Mouse (Mus musculus) embryonic facial prominence, embryonic 15.5 days (tissue): ENCODE results near the gene Calr. TPM values are rescaled to one million over a fixed set of nuclear protein-coding genes. Genes with fewer than 3 reads are reported as not detected.

Experiments used
- ATAC-seq: fragments of 200-750 bp; cut with Nextera tagmentation; 2 replicates; pipeline ENCODE4 v1.8.0; 2017; ENCODE audit warnings: low read depth, moderate TSS enrichment; ENCODE audit not compliant: insufficient number of reproducible peaks, low FRiP score, low TSS enrichment
- H3K27ac ChIP-seq: fragments of 300-500 bp; sonication (generic); replicated peaks from 2 replicates; pipeline ENCODE4 v1.5.1; 2015; ENCODE audit warnings: mild to moderate bottlenecking, inconsistent platforms
- H3K27me3 ChIP-seq: fragments of 300-500 bp; sonication (generic); 2 replicates; pipeline ENCODE4 v1.6.1; 2015; ENCODE audit warnings: inconsistent platforms
- H3K36me3 ChIP-seq: fragments of 300-500 bp; sonication (generic); 2 replicates; pipeline ENCODE4 v1.6.1; 2015; ENCODE audit warnings: mild to moderate bottlenecking, inconsistent platforms
- H3K4me1 ChIP-seq: fragments of 300-500 bp; sonication (generic); 2 replicates; pipeline ENCODE4 v1.6.1; 2015; ENCODE audit warnings: inconsistent platforms
- H3K4me2 ChIP-seq: fragments of 300-500 bp; sonication (generic); replicated peaks from 2 replicates; pipeline ENCODE4 v1.6.1; 2015; ENCODE audit warnings: mild to moderate bottlenecking, inconsistent platforms
- H3K4me3 ChIP-seq: fragments of 300-500 bp; sonication (generic); replicated peaks from 2 replicates; pipeline ENCODE4 v1.5.1; 2015; ENCODE audit warnings: mild to moderate bottlenecking, inconsistent platforms
- H3K9ac ChIP-seq: fragments of 300-500 bp; sonication (generic); 2 replicates; pipeline ENCODE4 v1.6.1; 2015; ENCODE audit warnings: inconsistent platforms
- H3K9me3 ChIP-seq: fragments of 300-500 bp; sonication (generic); replicated peaks from 2 replicates; pipeline ENCODE4 v1.6.1; 2016; ENCODE audit warnings: inconsistent platforms
- WGBS: fragments of 180-500 bp; shearing (Covaris S2); methylation state at CpG from one replicate; pipeline ENCODE4 v1.1.7; 2015; 5-methylcytosine and 5-hydroxymethylcytosine counted together
- polyA plus RNA-seq: library from polyadenylated mRNA; unstranded; fragments of >200 nt; fragmentation: Nextera tagmentation; extraction: Ambion mirVana; gene quantifications from 2 replicates; pipeline ENCODE4 v1.2.1, GENCODE M21; 2015

Calr gene
- polyA plus RNA-seq, 1 experiment from 2014 or later = 975 TPM

GRCm38 (mm10) chr8:84840248-84840999 is 6.3 kb downstream of the Calr start, which contains the start of gene Rad23a:
Gene Rad23a (minus strand): TSS chr8:84840665.
- H3K4me2 ChIP-seq = peak within 1 kb of the TSS; percentile 64
- peak within 1 kb of the TSS; percentile 92 for H3K27ac ChIP-seq
- WGBS = under 1% methylated on average over 52 of the region's 55 CpGs
- H3K9ac ChIP-seq = peak within 1 kb of the TSS; percentile 89
- H3K9me3 ChIP-seq = no peaks in the 10 kb centered on the region
- H3K4me1 ChIP-seq = peaks cover 57% of the 10 kb centered on the region
- peak within 1 kb of the TSS; percentile 86 for H3K4me3 ChIP-seq
- peak; percentile 92 for ATAC-seq
- no peaks in the 10 kb centered on the region for H3K27me3 ChIP-seq
- peaks cover 75% of the 10 kb centered on the region for H3K36me3 ChIP-seq

- 2% methylated on average over 7 of the region's 7 CpGs for WGBS
- Histone ChIP-seq H3K36me3 (peaks cover 74% of the 10 kb centered on the region), H3K9ac (peak overlapping the region; percentile 89), H3K4me2 (peak overlapping the region; percentile 64), H3K4me1 (peaks cover 55% of the 10 kb centered on the region), H3K27ac (peak overlapping the region; percentile 92), H3K27me3 (no peaks in the 10 kb centered on the region), H3K9me3 (no peaks in the 10 kb centered on the region), H3K4me3 (peak overlapping the region; percentile 86)
- no peak for ATAC-seq
Measured at GRCm38 (mm10) chr8:84839875-84840247, 6.9 kb downstream of the Calr start.

GRCm38 (mm10) chr8:84839411-84839810 is 7.3 kb downstream of the Calr start:
- Histone ChIP-seq H3K4me1 (peaks cover 55% of the 10 kb centered on the region), H3K9me3 (no peaks in the 10 kb centered on the region), H3K4me2 (peak overlapping the region; percentile 64), H3K4me3 (peak overlapping the region; percentile 86), H3K27ac (peak overlapping the region; percentile 92; the same call in 1 of the 2 replicates), H3K27me3 (no peaks in the 10 kb centered on the region), H3K9ac (peak overlapping the region; percentile 89; the same call in 1 of the 2 replicates), H3K36me3 (peaks cover 74% of the 10 kb centered on the region)
- WGBS = 81% methylated on average over 2 of the region's 2 CpGs
- ATAC-seq = no peak

- H3K9ac ChIP-seq = no peak overlapping the region
- no peak overlapping the region for H3K27ac ChIP-seq
- 87% methylated on average over 5 of the region's 5 CpGs for WGBS
- peaks cover 74% of the 10 kb centered on the region for H3K36me3 ChIP-seq
- no peak overlapping the region for H3K4me2 ChIP-seq
- H3K27me3 ChIP-seq = no peaks in the 10 kb centered on the region
- H3K4me1 ChIP-seq = peaks cover 55% of the 10 kb centered on the region
- no peak overlapping the region for H3K4me3 ChIP-seq
- ATAC-seq = no peak
- no peaks in the 10 kb centered on the region for H3K9me3 ChIP-seq
Measured at GRCm38 (mm10) chr8:84838513-84838912, 8.2 kb downstream of the Calr start.

- Histone ChIP-seq H3K9me3 (no peaks in the 10 kb centered on the region), H3K27me3 (no peaks in the 10 kb centered on the region), H3K36me3 (peaks cover 69% of the 10 kb centered on the region), H3K4me2 (no peak overlapping the region), H3K9ac (no peak overlapping the region), H3K4me3 (no peak overlapping the region), H3K4me1 (peaks cover 55% of the 10 kb centered on the region), H3K27ac (peak overlapping the region; percentile 35; the same call in 1 of the 2 replicates)
- no peak for ATAC-seq
- 75% methylated on average over 15 of the region's 15 CpGs for WGBS
Measured at GRCm38 (mm10) chr8:84837912-84838470, 8.7 kb downstream of the Calr start.

- peaks cover 52% of the 10 kb centered on the region for H3K4me1 ChIP-seq
- 40% methylated on average over 8 of the region's 8 CpGs for WGBS
- H3K27ac ChIP-seq = peak overlapping the region; percentile 35
- no peak overlapping the region for H3K4me2 ChIP-seq
- no peak overlapping the region for H3K9ac ChIP-seq
- H3K36me3 ChIP-seq = peaks cover 63% of the 10 kb centered on the region
- no peaks in the 10 kb centered on the region for H3K27me3 ChIP-seq
- H3K9me3 ChIP-seq = no peaks in the 10 kb centered on the region
- 0 out of 2 replicates have a peak, but pooled peaks have one; percentile 6 for ATAC-seq
- no peak overlapping the region for H3K4me3 ChIP-seq
Measured at GRCm38 (mm10) chr8:84837149-84837911, 9.4 kb downstream of the Calr start.

- H3K4me3 ChIP-seq = no peak overlapping the region
- WGBS = 64% methylated on average over 10 of the region's 10 CpGs
- no peaks in the 10 kb centered on the region for H3K27me3 ChIP-seq
- H3K27ac ChIP-seq = peak overlapping the region; percentile 58; the same call in 1 of the 2 replicates
- H3K36me3 ChIP-seq = peaks cover 50% of the 10 kb centered on the region
- no peaks in the 10 kb centered on the region for H3K9me3 ChIP-seq
- H3K4me1 ChIP-seq = peaks cover 56% of the 10 kb centered on the region
- ATAC-seq = no peak
- no peak overlapping the region for H3K4me2 ChIP-seq
- H3K9ac ChIP-seq = no peak overlapping the region
Measured at GRCm38 (mm10) chr8:84834866-84835855, 11.6 kb downstream of the Calr start.

GRCm38 (mm10) chr8:84834002-84834865 is 12.5 kb downstream of the Calr start:
- no peak overlapping the region for H3K4me2 ChIP-seq
- H3K4me1 ChIP-seq = peaks cover 50% of the 10 kb centered on the region
- H3K9me3 ChIP-seq = no peaks in the 10 kb centered on the region
- 84% methylated on average over 19 of the region's 19 CpGs for WGBS
- no peaks in the 10 kb centered on the region for H3K27me3 ChIP-seq
- no peak overlapping the region for H3K9ac ChIP-seq
- ATAC-seq = no peak
- H3K27ac ChIP-seq = peak overlapping the region; percentile 58; the same call in 1 of the 2 replicates
- no peak overlapping the region for H3K4me3 ChIP-seq
- peaks cover 50% of the 10 kb centered on the region for H3K36me3 ChIP-seq

GRCm38 (mm10) chr8:84832759-84833742 is 13.7 kb downstream of the Calr start:
- Histone ChIP-seq H3K9me3 (no peaks in the 10 kb centered on the region), H3K9ac (peak overlapping the region; percentile 100), H3K4me1 (peaks cover 46% of the 10 kb centered on the region), H3K4me3 (peak overlapping the region; percentile 95), H3K27me3 (no peaks in the 10 kb centered on the region), H3K27ac (peak overlapping the region; percentile 97), H3K4me2 (peak overlapping the region; percentile 54), H3K36me3 (peaks cover 43% of the 10 kb centered on the region)
- no peak for ATAC-seq
- 58% methylated on average over 10 of the region's 10 CpGs for WGBS
